Comparison of ENCODE assay signal across 19 mouse cellular contexts in the genomic region with DNA sequence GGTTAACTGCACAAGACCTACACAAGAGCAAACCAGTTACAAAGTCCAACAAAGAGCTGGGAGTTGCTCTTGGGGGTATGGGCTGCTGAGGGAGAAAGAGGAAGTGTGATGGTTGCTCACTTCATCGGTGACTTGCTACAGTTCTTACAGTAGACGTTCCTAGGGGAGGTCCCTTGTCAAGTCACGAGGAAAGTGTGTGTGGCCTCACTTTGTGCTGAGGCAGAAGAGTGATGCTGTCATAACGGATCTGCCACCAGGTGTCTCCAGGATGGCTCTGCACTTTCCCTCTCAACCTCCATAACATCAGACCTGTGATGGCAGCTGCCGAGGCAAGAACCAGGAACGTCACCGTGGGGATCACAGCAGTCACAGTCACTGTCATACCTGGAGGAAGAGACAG. TPM values are rescaled to one million over a fixed set of nuclear protein-coding genes. Genes with fewer than 3 reads are reported as not detected.
A peak's percentile ranks its signal among the peaks of the same experiment; 100 is the strongest.
DNase-seq lines count a peak whose midpoint lies in the region; ATAC-seq and TF ChIP-seq lines count a peak whose summit lies in the region.
"Had no signal": no experiment of that assay in that cellular context is flagged by ENCODE, and none has a peak within 500 bp of the region (broad histone marks: within the 10 kb centered on the region; RNA-seq: fewer than 3 reads in every experiment).

No protein-coding gene starts in this region.

- H3K27me3 ChIP-seq in intestine, postnatal 0 days (replicated peaks; ENCODE audit: control insufficient read depth, insufficient read depth, low read length), result no peaks in the 10 kb centered on the region
- H3K27me3 ChIP-seq in intestine, embryonic 15.5 days (replicated peaks), result no peaks in the 10 kb centered on the region
- H3K27me3 ChIP-seq in small intestine, adult 2 months (ENCODE audit: control insufficient read depth, insufficient read depth, low read length), result no peaks in the 10 kb centered on the region
- H3K27me3 ChIP-seq in forebrain, embryonic 14.5 days (replicated peaks; ENCODE audit: control insufficient read depth, insufficient read depth, low read length), result no peaks in the 10 kb centered on the region
- H3K27me3 ChIP-seq: forebrain, embryonic 12.5 days had no signal

- TF ChIP-seq CTCF in intestine, postnatal 0 days (IDR thresholded peaks at IDR 0.05; ENCODE audit: low read depth), result peak; percentile 53
- TF ChIP-seq CTCF in small intestine, adult 2 months (IDR thresholded peaks at IDR 0.05; ENCODE audit: extremely low read depth, insufficient read length, insufficient replicate concordance, low read depth, low read length), result peak; percentile 19; the same call in 1 of the 2 replicates

- H3K36me3 ChIP-seq in intestine, postnatal 0 days (ENCODE audit: control insufficient read depth, insufficient read depth), result no peaks in the 10 kb centered on the region
- no peaks in the 10 kb centered on the region for H3K36me3 ChIP-seq in intestine, embryonic 15.5 days
- H3K36me3 ChIP-seq in small intestine, adult 2 months (ENCODE audit: control insufficient read depth, insufficient read depth, low read length), result no peaks in the 10 kb centered on the region
- H3K36me3 ChIP-seq in forebrain, embryonic 14.5 days (ENCODE audit: control insufficient read depth, insufficient read depth, low read length), result no peaks in the 10 kb centered on the region
- H3K36me3 ChIP-seq: forebrain, embryonic 12.5 days; liver, embryonic 13.5 days had no signal

- H3K4me2 ChIP-seq in intestine, postnatal 0 days (replicated peaks; ENCODE audit: low read depth), result no peak overlapping the region
- H3K4me2 ChIP-seq in intestine, embryonic 15.5 days (replicated peaks), result no peak overlapping the region
- no peak overlapping the region for H3K4me2 ChIP-seq in forebrain, embryonic 14.5 days (ENCODE audit: low read length)
- H3K4me2 ChIP-seq: forebrain, embryonic 12.5 days; heart, embryonic 11.5 days; liver, embryonic 13.5 days had no signal

- ATAC-seq in intestine, postnatal 0 days, result no peak
- ATAC-seq in intestine, embryonic 15.5 days, result no peak
- no peak for ATAC-seq in forebrain, embryonic 14.5 days

- peak; percentile 20 to 21 for DNase-seq in spleen, postnatal 36 days (ENCODE audit: low spot score in 2 of 2)
- no peak for DNase-seq in spleen, postnatal 10 days (ENCODE audit: low spot score in 2 of 2)
- peak; percentile 35 for DNase-seq in ZHBTc4 (ENCODE audit: low read depth, low spot score)
- DNase-seq in left cerebral cortex, postnatal 14 days (ENCODE audit: low spot score in 2 of 2), result no peak
- DNase-seq in forebrain, embryonic 14.5 days (ENCODE audit: low spot score), result no peak
- DNase-seq: adrenal gland, adult 2 months; cerebellum, adult 18-20 months; gastrocnemius, postnatal 10 days; heart, postnatal 36 days; liver, embryonic 13.5 days; lung, postnatal 36 days; midbrain, embryonic 14.5 days; right cerebral cortex, postnatal 14 days had no signal

- no peak overlapping the region for H3K27ac ChIP-seq in intestine, postnatal 0 days (ENCODE audit: low read depth, low read length)
- H3K27ac ChIP-seq in intestine, embryonic 15.5 days, result no peak overlapping the region
- H3K27ac ChIP-seq in small intestine, adult 2 months (ENCODE audit: insufficient read depth, low read depth, low read length), result no peak overlapping the region
- no peak overlapping the region for H3K27ac ChIP-seq in forebrain, embryonic 14.5 days (ENCODE audit: low read depth, low read length)
- H3K27ac ChIP-seq: forebrain, embryonic 12.5 days; liver, embryonic 13.5 days had no signal

- H3K9me3 ChIP-seq in intestine, postnatal 0 days (ENCODE audit: control insufficient read depth), result no peaks in the 10 kb centered on the region
- H3K9me3 ChIP-seq in intestine, embryonic 15.5 days, result no peaks in the 10 kb centered on the region
- H3K9me3 ChIP-seq in forebrain, embryonic 14.5 days (replicated peaks; ENCODE audit: control insufficient read depth, low read length), result no peaks in the 10 kb centered on the region
- H3K9me3 ChIP-seq: forebrain, embryonic 12.5 days; liver, embryonic 13.5 days had no signal

- 80% methylated on average over 7 of the region's 7 CpGs for WGBS in intestine, postnatal 0 days
- 81% methylated on average over 7 of the region's 7 CpGs for WGBS in intestine, embryonic 15.5 days
- WGBS in small intestine, adult 2 months, result 69% methylated on average over 7 of the region's 7 CpGs
- WGBS in forebrain, embryonic 14.5 days, result 84% methylated on average over 7 of the region's 7 CpGs

- intact Hi-C loops in left cerebral cortex, postnatal 14 days (cut with DNase I), result no loop called here

- H3K4me3 ChIP-seq in intestine, postnatal 0 days (ENCODE audit: low read depth, low read length), result no peak overlapping the region
- H3K4me3 ChIP-seq in intestine, embryonic 15.5 days (replicated peaks), result no peak overlapping the region
- no peak overlapping the region for H3K4me3 ChIP-seq in small intestine, adult 2 months (ENCODE audit: low read depth, low read length)
- no peak overlapping the region for H3K4me3 ChIP-seq in forebrain, embryonic 14.5 days (ENCODE audit: low read depth, low read length)
- H3K4me3 ChIP-seq: forebrain, embryonic 12.5 days; liver, embryonic 13.5 days had no signal

- no peak overlapping the region for H3K9ac ChIP-seq in intestine, postnatal 0 days (ENCODE audit: low read depth, low read length)
- H3K9ac ChIP-seq in intestine, embryonic 15.5 days, result no peak overlapping the region
- H3K9ac ChIP-seq in forebrain, embryonic 14.5 days (ENCODE audit: low read length), result no peak overlapping the region
- H3K9ac ChIP-seq: forebrain, embryonic 12.5 days; liver, embryonic 13.5 days had no signal

- H3K4me1 ChIP-seq in intestine, postnatal 0 days (replicated peaks; ENCODE audit: control insufficient read depth, insufficient read depth, low read length), result no peaks in the 10 kb centered on the region
- H3K4me1 ChIP-seq in intestine, embryonic 15.5 days (replicated peaks), result no peaks in the 10 kb centered on the region
- H3K4me1 ChIP-seq in small intestine, adult 2 months (ENCODE audit: control insufficient read depth, insufficient read depth, insufficient read length, low read length), result peaks cover 2% of the 10 kb centered on the region; the same call in 1 of the 2 replicates
- no peaks in the 10 kb centered on the region for H3K4me1 ChIP-seq in forebrain, embryonic 14.5 days (ENCODE audit: control insufficient read depth, insufficient read depth, low read length)
- H3K4me1 ChIP-seq: forebrain, embryonic 12.5 days had no signal

- TF ChIP-seq POLR2A in small intestine, adult 2 months (IDR thresholded peaks at IDR 0.05; ENCODE audit: low read depth, low read length), result no peak

RNA-seq across cellular contexts. Expression of a gene that starts 13.9 kb away (rescaled TPM):
- 0.12 and 0.17 TPM in 2 replicates for polyA plus RNA-seq in intestine, postnatal 0 days (2015; fragmentation: Nextera tagmentation; extraction: Ambion mirVana)
- polyA plus RNA-seq in intestine, embryonic 15.5 days (2015; fragmentation: Nextera tagmentation; extraction: Ambion mirVana), result not detected in 2 replicates
- 0.03 TPM in 1 of 2 replicates, not detected in the other for polyA plus RNA-seq in small intestine, adult 2 months (2012; rRNA removed)
- 1 to 10 TPM; 1.5 to 2.5 TPM for total RNA-seq in left cerebral cortex, postnatal 14 days (2021)
- polyA plus RNA-seq in forebrain, embryonic 14.5 days (2014; fragmentation: Nextera tagmentation; extraction: Ambion mirVana), result 0.04 TPM in 1 of 2 replicates, not detected in the other
- total RNA-seq: adrenal gland, adult 2 months had no signal
- polyA plus RNA-seq: forebrain, embryonic 12.5 days; heart, embryonic 11.5 days; liver, embryonic 13.5 days had no signal

RNA-seq across cellular contexts. Expression of a gene that starts 24.6 kb away (rescaled TPM):
- polyA plus RNA-seq in intestine, postnatal 0 days (2015; fragmentation: Nextera tagmentation; extraction: Ambion mirVana), result 1,862 and 1,917 TPM in 2 replicates
- 315 and 329 TPM in 2 replicates for polyA plus RNA-seq in intestine, embryonic 15.5 days (2015; fragmentation: Nextera tagmentation; extraction: Ambion mirVana)
- polyA plus RNA-seq in small intestine, adult 2 months (2012; rRNA removed), result 73.3 and 185 TPM in 2 replicates
- 10 to 100 TPM; 38.1 to 38.7 TPM for total RNA-seq in left cerebral cortex, postnatal 14 days (2021)
- polyA plus RNA-seq in forebrain, embryonic 14.5 days (2014; fragmentation: Nextera tagmentation; extraction: Ambion mirVana), result 7.7 and 9.6 TPM in 2 replicates

RNA-seq across cellular contexts. Expression of a gene that starts 46.6 kb away (rescaled TPM):
- polyA plus RNA-seq in intestine, postnatal 0 days (2015; fragmentation: Nextera tagmentation; extraction: Ambion mirVana), result not detected in 2 replicates
- polyA plus RNA-seq in intestine, embryonic 15.5 days (2015; fragmentation: Nextera tagmentation; extraction: Ambion mirVana), result 0.08 and 0.11 TPM in 2 replicates
- not detected in 2 replicates for polyA plus RNA-seq in small intestine, adult 2 months (2012; rRNA removed)
- total RNA-seq in left cerebral cortex, postnatal 14 days (2021), result under 1 TPM in 1 of 2 experiments, not detected in 1; 0.15 TPM
- 0.24 TPM in 1 of 2 replicates, not detected in the other for polyA plus RNA-seq in forebrain, embryonic 14.5 days (2014; fragmentation: Nextera tagmentation; extraction: Ambion mirVana)
- polyA plus RNA-seq: adrenal gland, adult 2 months; heart, embryonic 11.5 days; kidney, embryonic 16.5 days; liver, embryonic 13.5 days had no signal

Comparison
In these comparisons a context has a peak if more than half of its experiments do, and no peak if none do; other contexts are left out.
1. DNase-seq: peak in spleen, postnatal 36 days (2 of 2) and ZHBTc4 (single experiment); none in spleen, postnatal 10 days (0 of 2), left cerebral cortex, postnatal 14 days (0 of 2) and forebrain, embryonic 14.5 days (single experiment).